Mouse (Mus musculus): ENCODE data around the gene Nav2.

The Nav2 gene

DNA sequence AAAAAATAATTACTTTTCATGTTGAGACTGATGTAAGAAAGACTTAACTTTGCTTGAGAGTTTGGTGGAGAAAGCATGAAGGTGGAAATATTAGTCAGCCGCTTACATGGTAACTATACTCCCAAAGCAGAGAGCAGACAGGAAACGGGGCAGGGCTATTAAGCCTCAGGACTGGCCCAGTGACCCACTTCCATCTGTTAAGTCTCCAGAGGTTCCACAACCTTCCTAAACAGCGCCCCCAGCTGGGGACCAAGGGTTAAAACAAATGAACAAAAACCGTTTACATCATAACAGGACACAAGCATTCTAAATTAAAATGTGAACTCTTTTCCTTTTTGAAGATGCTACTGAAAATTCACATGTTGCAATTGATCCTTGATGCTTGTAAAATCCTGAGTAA, 29.7 kb downstream of the Nav2 start:
- DNase-seq = peak; percentile 38

GRCm38 (mm10) chr7:48948381-48949108, 40.0 kb downstream of the Nav2 start:
- DNase-seq = no peak

DNA sequence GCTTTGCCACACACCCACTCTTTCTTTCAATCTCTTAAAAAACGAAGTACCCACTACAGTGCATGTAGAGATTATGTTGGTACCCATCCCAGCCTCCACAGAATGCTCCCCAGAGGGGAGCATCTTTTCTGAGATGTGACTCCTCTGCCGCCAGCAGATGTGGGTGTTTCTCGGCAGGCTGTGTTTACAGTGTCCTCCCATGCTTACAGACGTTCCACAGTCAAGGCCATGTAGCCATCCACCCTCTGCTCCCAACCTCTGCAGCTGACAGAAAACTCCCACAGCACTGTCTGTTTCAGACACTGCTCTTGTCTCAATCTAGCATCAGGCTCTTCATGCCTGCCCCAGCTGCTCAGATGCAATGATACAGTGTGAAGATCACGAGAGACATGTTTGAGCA, 46.0 kb downstream of the Nav2 start:
- DNase-seq = no peak

DNA sequence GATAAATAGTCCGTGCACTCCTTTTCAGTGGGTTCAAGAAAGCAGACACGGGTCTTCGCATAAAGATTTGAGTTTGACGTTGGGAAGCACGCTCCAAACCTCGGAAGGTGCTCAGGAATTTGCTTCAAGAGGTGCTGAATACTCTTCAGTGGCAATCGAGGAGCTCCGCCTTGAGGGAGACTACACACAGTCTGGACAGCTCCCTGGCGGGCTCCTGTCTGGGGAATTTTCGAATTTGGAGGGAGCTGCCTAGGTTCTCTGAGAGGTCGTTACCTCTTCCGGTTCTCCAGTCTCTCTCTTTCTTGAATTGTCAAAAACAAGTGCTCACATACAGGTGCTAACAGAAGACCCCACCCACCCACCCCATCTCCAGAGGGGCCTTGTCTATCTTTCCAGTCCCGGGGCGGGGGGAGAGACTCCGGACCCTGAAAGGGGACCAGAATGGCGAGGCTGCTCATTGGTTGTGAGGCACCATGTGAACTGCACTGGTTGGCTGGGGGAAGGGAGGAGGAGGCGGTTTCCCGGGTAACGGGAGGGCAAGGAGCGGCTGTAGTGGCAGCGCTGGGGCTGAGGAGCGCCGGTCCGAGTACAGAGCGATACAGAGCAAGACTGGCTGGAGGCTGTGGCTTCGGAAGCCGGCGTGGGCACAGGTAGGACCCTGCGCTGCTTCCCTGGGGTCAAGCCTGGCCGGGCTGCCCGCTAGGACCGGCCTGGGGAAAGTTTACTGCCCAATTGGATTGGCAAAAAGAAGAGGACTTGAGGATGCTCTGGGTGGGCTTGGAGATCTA, 50.2 kb downstream of the Nav2 start:
- DNase-seq = peak; percentile 37

DNA sequence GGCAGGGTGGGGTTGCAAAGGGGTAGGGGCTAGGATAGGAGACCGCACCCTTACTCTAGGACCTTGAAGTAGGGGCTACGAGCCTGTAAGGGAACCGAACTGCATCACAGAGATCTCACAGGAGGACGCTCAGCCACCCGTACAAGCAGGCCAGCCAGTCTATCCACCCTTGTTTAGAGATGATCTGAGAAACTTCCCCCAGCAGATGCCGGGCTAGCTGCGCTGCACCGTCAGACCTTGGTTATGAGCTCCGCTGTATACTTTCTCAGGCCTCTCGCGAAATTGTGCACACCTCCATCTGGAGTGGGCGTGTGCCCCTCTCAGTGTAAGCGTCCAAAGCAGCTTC, 50.8 kb downstream of the Nav2 start:
- DNase-seq = no peak

DNA sequence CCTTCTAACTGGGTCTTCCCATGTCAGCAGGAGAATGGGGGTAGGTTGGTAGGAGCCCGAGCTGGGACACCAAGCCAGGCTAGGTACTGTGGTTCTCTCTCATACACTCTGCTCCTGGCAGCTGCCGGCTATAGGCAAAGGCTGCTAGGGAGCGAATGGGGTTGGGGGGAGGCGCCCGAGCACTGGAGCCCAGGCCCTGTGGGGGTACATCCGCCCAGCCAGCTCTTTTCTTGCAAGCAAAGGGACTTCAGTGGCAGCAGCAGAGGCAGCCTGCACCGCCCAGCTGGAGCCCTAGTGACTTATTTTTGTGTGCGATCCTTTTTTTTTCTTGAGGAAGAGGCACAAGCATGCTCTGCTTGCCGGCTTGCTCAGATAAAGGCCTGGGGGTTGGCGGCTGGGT, 51.6 kb downstream of the Nav2 start:
- no peak for DNase-seq

- no peak for DNase-seq
Observed at GRCm38 (mm10) chr7:48961501-48961900, 53.0 kb downstream of the Nav2 start.

- no peak for DNase-seq
Observed at GRCm38 (mm10) chr7:48961935-48962334, 53.4 kb downstream of the Nav2 start.

GRCm38 (mm10) chr7:48963112-48963511, 54.6 kb downstream of the Nav2 start:
- no peak for DNase-seq

DNA sequence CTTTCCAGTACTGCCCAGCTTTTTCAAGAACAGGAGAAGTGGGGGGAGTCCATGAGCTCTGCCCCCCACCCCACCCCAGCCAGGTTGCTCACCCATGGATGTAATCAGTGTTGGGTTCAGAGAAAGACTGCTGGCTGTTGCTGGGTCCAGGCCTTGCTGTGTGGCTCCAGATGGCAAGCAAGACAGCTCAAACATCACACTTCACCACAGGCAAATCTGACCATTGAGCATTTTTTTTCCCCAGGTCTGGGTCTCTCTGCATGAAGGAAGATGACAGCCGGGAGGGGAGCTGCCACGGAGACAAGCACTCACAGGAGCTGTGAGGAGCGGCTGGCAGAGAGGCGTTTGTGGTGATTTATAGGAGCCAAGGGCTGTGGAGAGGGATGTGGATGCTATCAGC, 55.0 kb downstream of the Nav2 start:
- no peak for DNase-seq

GRCm38 (mm10) chr7:48965796-48966512, 57.4 kb downstream of the Nav2 start:
- no peak for DNase-seq

DNA sequence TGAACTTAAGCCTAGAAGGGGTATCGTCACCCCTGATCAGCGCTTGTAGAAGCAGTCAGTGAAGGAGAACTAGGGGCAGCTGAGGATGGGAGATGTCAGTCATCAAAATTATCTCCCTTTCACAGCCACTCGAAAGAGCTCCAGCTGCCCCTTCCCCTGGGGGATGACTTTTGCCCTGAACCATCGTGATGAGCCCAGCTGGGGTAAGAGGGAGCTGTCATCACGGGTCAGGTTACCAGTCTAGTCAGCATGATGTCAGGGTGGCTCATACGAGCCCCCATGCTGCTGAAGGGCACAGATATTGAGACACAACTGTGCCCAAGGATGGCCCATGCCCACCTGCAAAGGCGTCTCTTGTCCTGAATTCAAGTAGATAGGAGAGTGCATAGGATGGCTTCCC, 72.5 kb downstream of the Nav2 start:
- no peak for DNase-seq

- no peak for DNase-seq
Observed at GRCm38 (mm10) chr7:48981814-48982213, 73.3 kb downstream of the Nav2 start.

- no peak for DNase-seq
Observed at GRCm38 (mm10) chr7:48982573-48982972, 74.1 kb downstream of the Nav2 start.

GRCm38 (mm10) chr7:48991911-48992552, 83.5 kb downstream of the Nav2 start:
- DNase-seq = no peak

- DNase-seq = no peak
Observed at GRCm38 (mm10) chr7:48995171-48995570, 86.7 kb downstream of the Nav2 start.

- no peak for DNase-seq
Observed at GRCm38 (mm10) chr7:48995701-48996100, 87.2 kb downstream of the Nav2 start.

DNA sequence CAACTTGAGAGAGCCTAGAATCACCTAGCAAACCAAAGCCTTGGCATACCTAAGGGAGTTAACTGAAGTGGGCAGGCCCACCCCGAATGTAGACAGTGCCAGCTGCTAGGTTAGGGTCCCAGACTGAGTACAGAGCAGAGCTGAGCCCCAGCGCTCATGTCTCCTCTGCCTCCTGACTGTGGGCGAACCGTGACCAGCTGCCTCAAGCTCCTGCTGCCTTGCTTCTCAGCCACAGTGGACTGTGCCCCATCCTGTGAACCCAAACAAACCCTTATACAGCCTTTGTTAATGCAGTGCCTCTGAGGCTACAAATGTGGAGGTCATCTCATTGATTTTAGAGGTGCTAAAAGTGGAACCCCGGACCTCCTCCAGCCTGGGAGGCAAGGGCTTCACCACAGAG, 88.3 kb downstream of the Nav2 start:
- DNase-seq = no peak

DNA sequence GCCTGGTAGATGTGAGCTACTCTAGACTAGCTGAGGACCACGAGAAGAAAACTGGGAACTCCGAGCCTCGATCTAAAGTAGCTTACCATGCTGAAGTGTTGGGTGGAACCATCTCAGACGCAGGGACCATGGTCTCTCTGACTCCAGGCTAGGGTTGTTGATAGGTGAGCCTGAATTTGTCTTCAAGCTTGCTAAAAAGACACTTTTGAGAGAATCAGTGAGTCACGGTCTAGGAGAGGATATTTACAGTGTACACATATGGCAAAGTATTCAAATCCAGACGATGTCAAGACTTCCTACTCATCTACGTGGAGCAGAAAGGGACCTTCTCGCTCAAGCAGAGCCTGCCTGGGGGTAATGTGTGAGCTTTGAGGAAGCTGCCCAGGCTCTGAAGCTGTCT, 89.6 kb downstream of the Nav2 start:
- DNase-seq = no peak

- no peak for DNase-seq
Observed at GRCm38 (mm10) chr7:48998595-48998994, 90.1 kb downstream of the Nav2 start.

DNA sequence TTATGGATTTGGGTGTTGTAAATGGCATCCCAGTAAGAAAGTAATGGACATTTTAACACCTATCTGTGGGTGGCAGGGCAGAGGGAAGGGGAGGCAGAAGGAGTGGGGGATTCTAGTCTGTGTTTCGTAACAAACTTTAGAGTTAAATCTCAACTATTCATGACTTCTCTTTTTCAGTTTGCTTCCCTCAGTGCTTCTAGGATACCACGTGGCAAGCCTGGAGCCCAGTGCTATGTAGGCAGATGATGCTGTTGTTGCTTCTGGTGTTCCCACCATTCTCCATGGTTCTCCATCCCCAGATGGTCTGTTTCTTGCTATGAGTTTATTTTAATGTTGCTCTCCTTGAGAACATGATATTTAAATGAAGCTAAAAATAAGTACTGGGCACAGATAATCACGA, 92.3 kb downstream of the Nav2 start:
- DNase-seq = no peak

DNA sequence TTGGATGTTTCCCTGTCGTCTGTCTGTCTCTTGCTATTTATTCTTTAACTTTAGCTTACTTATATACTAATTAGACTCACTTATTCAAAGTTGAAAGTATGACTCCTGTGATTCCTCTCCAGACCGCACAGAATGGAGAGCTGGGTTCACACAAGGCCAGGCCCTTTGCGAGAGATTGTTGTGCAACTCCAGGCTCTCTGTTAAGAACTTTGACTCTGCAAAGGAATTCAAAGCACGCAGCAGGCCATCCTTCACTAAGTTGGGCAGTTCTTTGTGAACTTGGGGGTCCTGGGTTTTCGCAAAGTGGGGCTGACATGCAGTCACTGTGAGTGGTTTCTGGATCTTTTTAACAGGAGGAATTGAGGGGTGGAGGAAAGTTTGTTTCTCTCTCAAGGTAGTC, 95.9 kb downstream of the Nav2 start:
- DNase-seq = no peak

DNA sequence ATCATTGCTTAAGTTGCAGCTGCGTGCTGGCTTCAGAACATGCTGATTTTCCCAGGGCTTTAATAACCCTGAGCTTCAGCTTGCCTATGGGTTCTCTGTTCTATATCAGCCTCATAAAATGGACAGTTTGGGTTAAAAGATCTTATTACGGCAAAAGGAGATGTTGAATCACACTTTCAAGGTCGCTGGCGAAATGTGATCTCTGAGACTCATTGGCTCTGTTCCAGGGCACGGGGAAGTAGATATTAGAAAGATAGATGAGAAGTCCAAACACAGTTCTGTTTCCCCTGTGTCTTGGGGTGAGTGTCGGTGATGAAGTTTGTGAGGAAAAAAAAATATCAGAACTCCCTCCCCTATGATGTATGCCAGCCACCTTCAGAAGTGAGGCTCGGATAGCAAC, 98.4 kb downstream of the Nav2 start:
- no peak for DNase-seq

DNA sequence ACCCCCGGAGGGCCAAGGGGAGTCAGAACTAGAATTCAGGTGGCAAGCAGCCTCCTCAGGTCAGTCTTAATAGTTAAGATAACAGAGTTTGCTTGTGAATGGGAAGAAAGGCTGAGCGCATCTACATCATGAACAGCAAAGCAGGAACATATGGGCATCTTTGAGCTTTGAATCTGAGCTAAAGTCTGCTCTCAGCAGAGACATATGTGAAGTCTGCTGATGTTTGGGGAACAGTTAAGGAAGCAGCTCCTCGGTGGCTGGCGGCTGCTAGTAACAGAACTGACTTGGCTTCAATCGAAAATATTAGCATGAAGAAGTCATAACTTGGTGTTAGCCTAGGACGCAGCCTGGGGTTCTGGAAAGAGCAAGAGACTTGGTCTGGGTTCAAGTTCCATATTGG, 102.2 kb downstream of the Nav2 start:
- DNase-seq = no peak
